Mouse (Mus musculus) liver, adult 2 months (tissue): ENCODE results near the gene Adad2.

ENCODE experiments used
- CTCF ChIP-seq: fragments of 200-500 bp; IDR thresholded peaks from 2 replicates; pipeline ENCODE4 v1.5.1; 2011; ENCODE audit warnings: low read depth, low read length, control low read depth
- POLR2A ChIP-seq: fragments of 200-500 bp; IDR thresholded peaks from 2 replicates; pipeline ENCODE4 v1.6.1; 2011; ENCODE audit warnings: low read length, control low read depth; ENCODE audit not compliant: insufficient read depth; ENCODE audit errors: extremely low read depth

DNA sequence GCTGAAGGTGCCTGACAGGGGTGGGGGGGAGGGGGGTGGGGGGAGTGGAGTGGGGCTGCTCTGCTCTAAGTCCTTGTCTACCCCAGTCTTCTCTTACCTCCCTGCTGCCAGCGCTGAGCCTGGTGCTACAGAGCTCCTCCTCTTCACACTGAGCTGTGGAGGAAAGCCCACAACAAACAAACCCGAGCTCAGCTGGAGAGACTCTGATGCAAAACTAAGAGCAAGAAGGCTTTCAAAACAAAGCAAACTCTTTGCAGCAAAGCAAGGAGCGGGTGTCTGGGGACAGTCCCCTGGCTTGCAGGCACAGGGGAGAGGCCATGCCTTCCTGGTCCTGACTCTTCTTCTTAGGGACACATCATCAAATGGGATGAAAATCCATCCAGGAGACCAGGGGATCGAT lies 42.7 kb upstream of the Adad2 start:
- no peak for TF ChIP-seq POLR2A
- TF ChIP-seq CTCF, result no peak
